Mouse (Mus musculus): ENCODE data around the gene Nfkb1. TPM values are rescaled to one million over a fixed set of nuclear protein-coding genes. Genes with fewer than 3 reads are reported as not detected.
A peak's percentile ranks its signal among the peaks of the same experiment; 100 is the strongest.

Nfkb1 gene
- total and polyA plus RNA-seq, 3 experiments, result 44.8 to 93.6 (median 59.9) TPM

DNA sequence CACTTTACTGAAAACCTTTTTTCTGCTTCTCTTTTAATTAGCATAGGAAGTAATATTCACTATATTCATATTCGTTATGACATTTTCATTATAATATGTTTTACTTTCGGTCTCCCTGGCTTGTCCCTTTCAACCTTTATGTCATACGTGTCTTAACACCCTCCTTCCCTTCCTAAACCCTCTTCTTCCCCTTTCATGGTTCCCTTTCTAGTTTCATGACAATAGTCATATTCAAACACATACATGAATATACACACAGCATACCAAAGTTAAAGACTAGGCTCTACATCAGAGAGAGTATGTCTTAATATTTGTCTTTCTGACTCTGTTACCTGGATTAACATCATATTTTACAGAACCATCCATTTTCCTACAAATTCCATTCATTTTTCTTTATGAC is 28.6 kb upstream of the Nfkb1 start:
- no peak overlapping the region for H3K4me3 ChIP-seq (ENCODE audit: control insufficient read depth in 1 of 2, insufficient read depth in 1 of 2, low read depth in 2 of 2, low read length in 2 of 2)
- DNase-seq (ENCODE audit: low read depth, low spot score), result no peak
- H3K27ac ChIP-seq (ENCODE audit: control insufficient read depth, low read depth, low read length), result no peak overlapping the region
- H3K27me3 ChIP-seq (ENCODE audit: control insufficient read depth in 1 of 2, insufficient read depth in 2 of 2, low read length in 2 of 2), result no peaks in the 10 kb centered on the region
- peaks cover 14% of the 10 kb centered on the region in 2 experiments for H3K4me1 ChIP-seq (ENCODE audit: control insufficient read depth in 1 of 2, insufficient read depth in 2 of 2, low read length in 2 of 2)
- no peaks in the 10 kb centered on the region for H3K9me3 ChIP-seq (replicated peaks; ENCODE audit: insufficient read depth, low read length)
- H3K9ac ChIP-seq (ENCODE audit: control insufficient read depth, low read depth, low read length, poor library complexity, severe bottlenecking), result no peak overlapping the region
- no peaks in the 10 kb centered on the region for H3K79me2 ChIP-seq (ENCODE audit: control insufficient read depth, insufficient read depth, low read length, poor library complexity)
- H3K36me3 ChIP-seq (ENCODE audit: control insufficient read depth in 1 of 2, insufficient read depth in 2 of 2, low read length in 2 of 2), result peaks cover 0 to 7% of the 10 kb centered on the region in 2 experiments; a peak in 2 of 4 replicates
- TF ChIP-seq GATA1 (IDR thresholded peaks at IDR 0.05; ENCODE audit: low read depth, low read length) (no peak), E2F4 (IDR thresholded peaks at IDR 0.05; ENCODE audit: borderline replicate concordance, low read depth, low read length) (no peak), MAZ (IDR thresholded peaks at IDR 0.05; ENCODE audit: low read depth, low read length) (no peak), ZC3H11A (IDR thresholded peaks at IDR 0.05; ENCODE audit: low read depth, low read length) (no peak), KAT2A (conservative IDR thresholded peaks at IDR 0.05; ENCODE audit: low read depth, low read length) (no peak)

- Histone ChIP-seq H3K27me3 (ENCODE audit: control insufficient read depth in 1 of 2, insufficient read depth in 2 of 2, low read length in 2 of 2) (no peaks in the 10 kb centered on the region), H3K36me3 (ENCODE audit: control insufficient read depth in 1 of 2, insufficient read depth in 2 of 2, low read length in 2 of 2) (peaks cover 0 to 7% of the 10 kb centered on the region in 2 experiments; a peak in 2 of 4 replicates), H3K9ac (ENCODE audit: control insufficient read depth, low read depth, low read length, poor library complexity, severe bottlenecking) (peak overlapping the region; percentile 50), H3K79me2 (ENCODE audit: control insufficient read depth, insufficient read depth, low read length, poor library complexity) (no peaks in the 10 kb centered on the region), H3K9me3 (replicated peaks; ENCODE audit: insufficient read depth, low read length) (no peaks in the 10 kb centered on the region), H3K4me1 (ENCODE audit: control insufficient read depth in 1 of 2, insufficient read depth in 2 of 2, low read length in 2 of 2) (peaks cover 14% of the 10 kb centered on the region in 2 experiments), H3K4me3 (ENCODE audit: control insufficient read depth in 1 of 2, insufficient read depth in 1 of 2, low read depth in 2 of 2, low read length in 2 of 2) (peak overlapping the region; percentile 54 to 97), H3K27ac (ENCODE audit: control insufficient read depth, low read depth, low read length) (peak overlapping the region; percentile 76)
- DNase-seq (ENCODE audit: low read depth, low spot score), result peak; percentile 82
- TF ChIP-seq GABPA (IDR thresholded peaks at IDR 0.05; ENCODE audit: low read depth, low read length) (no peak), ELF1 (IDR thresholded peaks at IDR 0.05; ENCODE audit: low read depth, low read length) (no peak), RCOR1 (IDR thresholded peaks at IDR 0.05; ENCODE audit: low read depth, low read length) (peak; percentile 42; the same call in 1 of the 2 replicates), MYB (IDR thresholded peaks at IDR 0.05; ENCODE audit: low read depth, low read length) (peak; percentile 23; the same call in 1 of the 2 replicates), TAL1 (IDR thresholded peaks at IDR 0.05; ENCODE audit: low read length) (peak; percentile 78), TBP (IDR thresholded peaks at IDR 0.05; ENCODE audit: low read depth, low read length) (no peak), HCFC1 (IDR thresholded peaks at IDR 0.05; ENCODE audit: low read depth, low read length) (peak; percentile 51; the same call in 1 of the 2 replicates), TCF12 (IDR thresholded peaks at IDR 0.05; ENCODE audit: low read depth, low read length) (peak; percentile 84), MYC (IDR thresholded peaks at IDR 0.05; ENCODE audit: low read depth, low read length) (0 out of 2 replicates have a peak, but pooled peaks have one; percentile 22), E2F4 (IDR thresholded peaks at IDR 0.05; ENCODE audit: borderline replicate concordance, low read depth, low read length) (no peak), NELFE (IDR thresholded peaks at IDR 0.05; ENCODE audit: low read depth, low read length) (no peak), MXI1 (IDR thresholded peaks at IDR 0.05; ENCODE audit: low read depth, low read length) (peak; percentile 40; the same call in 1 of the 2 replicates), GATA1 (IDR thresholded peaks at IDR 0.05; ENCODE audit: low read depth, low read length) (peak; percentile 91), USF2 (IDR thresholded peaks at IDR 0.05; ENCODE audit: borderline replicate concordance in 1 of 2, insufficient read depth in 1 of 2, low read depth in 1 of 2, low read length in 2 of 2) (no peak), NRF1 (IDR thresholded peaks at IDR 0.05; ENCODE audit: insufficient read depth, low read depth, low read length, poor library complexity, severe bottlenecking) (no peak), ETS1 (IDR thresholded peaks at IDR 0.05; ENCODE audit: low read depth, low read length) (peak; percentile 78), MAX (IDR thresholded peaks at IDR 0.05; ENCODE audit: low read length) (0 out of 2 replicates have a peak, but pooled peaks have one; percentile 4), POLR2A (IDR thresholded peaks at IDR 0.05; ENCODE audit: control insufficient read depth in 1 of 2, insufficient read depth in 1 of 2, low read depth in 1 of 2, low read length in 2 of 2, poor library complexity in 1 of 2) (no peak), EP300 (IDR thresholded peaks at IDR 0.05; ENCODE audit: low read depth in 1 of 2, low read length in 2 of 2) (peak; percentile 73 to 79), MAFK (IDR thresholded peaks at IDR 0.05; ENCODE audit: borderline replicate concordance, low read depth, low read length) (0 out of 2 replicates have a peak, but pooled peaks have one; percentile 15), POLR2AphosphoS5 (IDR thresholded peaks at IDR 0.05; ENCODE audit: borderline replicate concordance, low read depth, low read length) (no peak)
Observed at GRCm38 (mm10) chr3:135719179-135719532, 27.8 kb upstream of the Nfkb1 start.

Measured in MEL (cell line).